ENCODE assay signal across 18 mouse cellular contexts in genomic region chr17:84639796-84640378, GRCm38 (mm10). TPM values are rescaled to one million over a fixed set of nuclear protein-coding genes. Genes with fewer than 3 reads are reported as not detected.
"Had no signal": no experiment of that assay in that cellular context is flagged by ENCODE, and none has a peak within 500 bp of the region (broad histone marks: within the 10 kb centered on the region; RNA-seq: fewer than 3 reads in every experiment).

No protein-coding gene starts in this region.

- H3K9me3 ChIP-seq: limb, embryonic 10.5 days; liver, embryonic 15.5 days; midbrain, embryonic 13.5 days; neural tube, embryonic 15.5 days had no signal

- ATAC-seq: midbrain, embryonic 13.5 days had no signal

- H3K27me3 ChIP-seq: liver, embryonic 15.5 days; midbrain, embryonic 13.5 days; neural tube, embryonic 15.5 days had no signal

- H3K4me3 ChIP-seq: left cerebral cortex, adult 2 months; limb, embryonic 10.5 days; liver, embryonic 15.5 days; midbrain, embryonic 13.5 days; neural tube, embryonic 15.5 days had no signal

- H3K9ac ChIP-seq: liver, embryonic 15.5 days; lung, embryonic 14.5 days; midbrain, embryonic 13.5 days; neural tube, embryonic 15.5 days had no signal

- H3K36me3 ChIP-seq: liver, embryonic 15.5 days; midbrain, embryonic 13.5 days; neural tube, embryonic 15.5 days had no signal

- H3K27ac ChIP-seq: left cerebral cortex, adult 2 months; limb, embryonic 10.5 days; liver, embryonic 15.5 days; midbrain, embryonic 13.5 days; neural tube, embryonic 15.5 days had no signal

- DNase-seq: kidney, adult 11 months; kidney, postnatal 14 days; lung, embryonic 14.5 days; lung, postnatal 36 days; right cerebral cortex, adult 18-20 months; right cerebral cortex, postnatal 25 days; thymus, postnatal 14 days had no signal

- H3K4me1 ChIP-seq: liver, embryonic 15.5 days had no signal

- H3K4me2 ChIP-seq: liver, embryonic 11.5 days; liver, embryonic 15.5 days; lung, embryonic 14.5 days; midbrain, embryonic 13.5 days; neural tube, embryonic 15.5 days had no signal

RNA-seq across cellular contexts. Expression of gene Abcg8, which starts 36.2 kb away (rescaled TPM):
- total RNA-seq: layer of hippocampus, postnatal 25 days; left cerebral cortex, adult 2 months; megakaryocyte progenitor cell, adult 5-6 weeks; midbrain, postnatal 0 days had no signal
- polyA plus RNA-seq: midbrain, postnatal 0 days; neural tube, embryonic 11.5 days had no signal

RNA-seq across cellular contexts. Expression of gene Abcg5, which starts 42.9 kb away (rescaled TPM):
- total RNA-seq: layer of hippocampus, postnatal 25 days; left cerebral cortex, adult 2 months; left cerebral cortex, postnatal 14 days; megakaryocyte progenitor cell, adult 5-6 weeks had no signal
